Mouse (Mus musculus) small intestine, adult 2 months (tissue): ENCODE measurements at regions not wholly inside any gene's neighbourhood (a gene's known extent, or its start where the extent isn't known, plus 50 kb on each side); places are given as distances from the start of the nearest gene placed in this dataset.

Experiments
- CTCF ChIP-seq: fragments of 200-500 bp; IDR thresholded peaks from 2 replicates; pipeline ENCODE4 v1.5.1; 2012; ENCODE audit warnings: low read depth, mild to moderate bottlenecking, control low read depth, inconsistent platforms, low read length, moderate library complexity, mixed read lengths; ENCODE audit not compliant: insufficient replicate concordance, insufficient read length; ENCODE audit errors: extremely low read depth
- POLR2A ChIP-seq: fragments of 200-500 bp; IDR thresholded peaks from 2 replicates; pipeline ENCODE4 v1.6.1; 2012; ENCODE audit warnings: low read depth, mild to moderate bottlenecking, control low read depth, inconsistent platforms, low read length, moderate library complexity

GRCm38 (mm10) chr6:101674846-101675245, 297.1 kb upstream of the Pdzrn3 start:
- TF ChIP-seq CTCF (no peak), POLR2A (no peak)
